Mouse (Mus musculus): ENCODE measurements around the gene Hist1h2bp.

GRCm38 (mm10) chr13:21751827-21752226 lies 35.4 kb upstream of the Hist1h2bp start:
- no peak for TF ChIP-seq POLR2A (IDR thresholded peaks at IDR 0.05; ENCODE audit: low read depth, low read length)
- TF ChIP-seq CTCF (conservative IDR thresholded peaks at IDR 0.05; ENCODE audit: insufficient read depth, insufficient read length, low read depth, low read length): no peak
